Mouse (Mus musculus) left cerebral cortex, postnatal 14 days (tissue): ENCODE measurements around the gene Ndufs1. TPM values are rescaled to one million over a fixed set of nuclear protein-coding genes. Genes with fewer than 3 reads are reported as not detected.
"Not testable (repeated sequence)": the region's sequence is repeated elsewhere in the genome, so short reads cannot be mapped to it uniquely, and the experiment has no call there.

Experiments used
- DNase-seq, 2 experiments: peaks; one replicate each; pipeline ENCODE4 v3.0.0; 2021 to 2022; ENCODE audit warnings: low spot score in 2 of 2, mixed read lengths in 1 of 2
- intact Hi-C: fragments of 180-260 bp; cut with DNase I; formaldehyde crosslinking; loops from one replicate; pipeline ENCODE4 v1.15.1; 2025
- total RNA-seq, 2 experiments: library from RNA; stranded (reverse); gene quantifications; 2 replicates each; pipeline ENCODE4 v1.2.3; 2021

The Ndufs1 gene
- total RNA-seq, 2 experiments from 2014 or later: 151 to 152 TPM

GRCm38 (mm10) chr1:63192306-63193065 is 15.9 kb upstream of the Ndufs1 start:
- no peak for DNase-seq
- intact Hi-C loops: no loop called here

- peak; percentile 33 to 39 for DNase-seq
- intact Hi-C loops: no loop called here
Measured at GRCm38 (mm10) chr1:63190851-63191250, 14.2 kb upstream of the Ndufs1 start.

GRCm38 (mm10) chr1:63188536-63188935 is 11.9 kb upstream of the Ndufs1 start:
- DNase-seq: no peak

GRCm38 (mm10) chr1:63185430-63185829 is 8.8 kb upstream of the Ndufs1 start:
- intact Hi-C loops, DNase-seq: not testable (repeated sequence)

More at GRCm38 (mm10) chr1:63188536-63188935, 11.9 kb upstream of the Ndufs1 start:
- intact Hi-C loops: no loop called here

DNA sequence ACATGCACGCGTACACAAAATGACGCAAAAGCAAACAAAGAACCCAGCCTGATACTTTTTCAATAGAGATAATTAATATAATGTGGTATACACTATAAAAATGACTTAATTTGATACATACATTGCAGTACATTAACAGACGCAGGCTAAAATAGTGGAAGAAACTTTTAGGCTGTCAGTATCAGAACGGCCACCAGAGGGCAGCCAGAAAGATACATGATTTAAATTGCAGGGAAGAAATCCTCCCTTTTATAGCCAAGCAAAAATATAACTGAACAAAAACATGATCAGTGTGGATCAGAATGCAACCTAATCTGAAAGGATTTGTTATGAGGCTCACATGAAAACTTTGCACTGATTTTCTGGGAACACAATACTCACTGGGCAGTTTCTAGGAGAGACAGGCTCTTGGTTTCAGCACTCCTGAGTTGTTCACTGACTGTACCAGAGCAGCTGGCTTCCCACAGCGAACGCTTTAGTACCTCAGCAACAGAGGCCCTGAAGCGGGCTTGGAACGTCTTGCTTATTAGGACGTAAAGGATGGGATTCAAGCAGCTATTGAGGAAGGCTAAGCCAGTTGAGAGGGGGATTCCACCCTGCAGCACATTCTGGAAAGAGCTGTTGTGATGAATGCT is 6.1 kb upstream of the Ndufs1 start:
- peak; percentile 82 to 84 for DNase-seq
- intact Hi-C loops: loop anchor here (5.0 kb wide), 1 partner anchor 70 kb away; no protein-coding TSS in a partner anchor

GRCm38 (mm10) chr1:63182212-63182611 is 5.6 kb upstream of the Ndufs1 start:
- peak; percentile 39 to 42 for DNase-seq

GRCm38 (mm10) chr1:63181480-63181879 is 4.8 kb upstream of the Ndufs1 start:
- intact Hi-C loops: loop anchor here (5.0 kb wide), 1 partner anchor 71 kb away; no protein-coding TSS in a partner anchor
- DNase-seq: no peak

More at GRCm38 (mm10) chr1:63182212-63182611, 5.6 kb upstream of the Ndufs1 start:
- intact Hi-C loops: loop anchor here (5.0 kb wide), 1 partner anchor 70 kb away; no protein-coding TSS in a partner anchor

DNA sequence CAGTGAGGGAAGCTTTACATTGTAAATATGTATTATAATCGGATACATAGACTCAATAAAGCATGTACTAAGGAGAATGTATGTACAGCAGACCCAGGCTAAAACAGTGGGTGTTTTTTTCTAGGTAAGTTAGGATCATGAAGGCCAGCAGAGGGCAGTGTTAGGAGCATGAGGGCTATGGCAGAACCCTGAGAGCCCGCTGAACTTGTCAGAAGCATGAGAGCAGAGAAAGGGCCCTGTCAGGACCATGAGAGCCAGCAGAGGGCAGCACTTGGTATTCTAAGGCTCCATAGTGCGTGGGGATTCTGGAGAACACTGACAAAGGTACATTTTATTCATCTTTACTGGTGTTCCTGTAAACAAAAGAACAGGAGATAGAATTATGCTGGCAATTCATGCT is 4.4 kb upstream of the Ndufs1 start:
- peak; percentile 95 to 98 for DNase-seq
- intact Hi-C loops: loop anchor here (5.0 kb wide), 1 partner anchor 71 kb away; no protein-coding TSS in a partner anchor

DNA sequence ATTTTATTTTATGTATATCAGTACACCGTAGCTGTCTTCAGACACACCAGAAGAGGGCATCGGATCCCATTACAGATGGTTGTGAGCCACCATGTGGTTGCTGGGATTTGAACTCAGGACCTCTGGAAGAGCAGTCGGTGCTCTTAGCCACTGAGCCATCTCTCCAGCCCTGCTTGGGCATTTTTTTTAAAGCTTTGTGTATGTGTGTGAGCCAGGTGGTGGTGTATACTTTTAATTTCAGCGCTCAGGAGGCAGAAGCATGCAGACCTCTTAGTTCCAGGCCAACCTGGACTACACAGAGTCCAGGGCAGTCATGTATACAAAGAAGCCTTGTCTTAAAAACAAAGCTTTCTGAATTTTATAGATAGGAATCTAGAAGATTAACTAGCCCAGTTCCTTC is 3.9 kb upstream of the Ndufs1 start:
- DNase-seq: not testable (repeated sequence)
- intact Hi-C loops: loop anchor here (5.0 kb wide), 1 partner anchor 72 kb away; no protein-coding TSS in a partner anchor

DNA sequence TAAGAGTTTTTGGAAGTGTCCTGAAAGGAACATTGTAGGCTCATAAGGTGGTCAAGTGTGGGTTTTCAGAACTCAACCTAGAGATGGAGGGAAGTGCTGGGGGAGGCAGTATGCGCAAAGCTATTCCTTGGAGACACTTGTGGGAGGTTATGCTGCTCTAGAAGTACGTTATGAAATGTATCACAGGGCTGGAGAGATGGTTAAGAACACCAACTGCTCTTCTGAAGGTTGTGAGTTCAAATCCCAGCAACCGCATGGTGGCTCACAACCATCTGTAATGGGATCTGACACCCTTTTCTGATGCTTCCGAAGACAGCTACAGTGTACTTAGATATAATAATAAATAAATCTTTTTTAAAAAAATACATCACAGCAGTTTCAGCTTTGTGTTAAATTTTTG is 3.5 kb upstream of the Ndufs1 start:
- DNase-seq: no peak
- intact Hi-C loops: loop anchor here (5.0 kb wide), 1 partner anchor 72 kb away; no protein-coding TSS in a partner anchor

- no peak for DNase-seq
- intact Hi-C loops: loop anchor here (10.0 kb wide), 1 partner anchor 376 kb away; no protein-coding TSS in a partner anchor
Measured at GRCm38 (mm10) chr1:63178308-63178707, 1.7 kb upstream of the Ndufs1 start.

GRCm38 (mm10) chr1:63176259-63176603 is 402 bp downstream of the Ndufs1 start:
- intact Hi-C loops: loop anchor here (10.0 kb wide), 1 partner anchor 379 kb away; no protein-coding TSS in a partner anchor
- no peak for DNase-seq

- intact Hi-C loops: loop anchor here (10.0 kb wide), 1 partner anchor 379 kb away; no protein-coding TSS in a partner anchor
Measured at GRCm38 (mm10) chr1:63175853-63176252, 780 bp downstream of the Ndufs1 start.

GRCm38 (mm10) chr1:63168638-63169037 is 8.0 kb downstream of the Ndufs1 start:
- DNase-seq: no peak
- intact Hi-C loops: no loop called here

More at GRCm38 (mm10) chr1:63175853-63176252, 780 bp downstream of the Ndufs1 start:
- peak in 1 of 2 experiments; percentile 25 for DNase-seq

- intact Hi-C loops: no loop called here
- no peak for DNase-seq
Measured at GRCm38 (mm10) chr1:63140231-63140630, 36.4 kb downstream of the Ndufs1 start.

DNA sequence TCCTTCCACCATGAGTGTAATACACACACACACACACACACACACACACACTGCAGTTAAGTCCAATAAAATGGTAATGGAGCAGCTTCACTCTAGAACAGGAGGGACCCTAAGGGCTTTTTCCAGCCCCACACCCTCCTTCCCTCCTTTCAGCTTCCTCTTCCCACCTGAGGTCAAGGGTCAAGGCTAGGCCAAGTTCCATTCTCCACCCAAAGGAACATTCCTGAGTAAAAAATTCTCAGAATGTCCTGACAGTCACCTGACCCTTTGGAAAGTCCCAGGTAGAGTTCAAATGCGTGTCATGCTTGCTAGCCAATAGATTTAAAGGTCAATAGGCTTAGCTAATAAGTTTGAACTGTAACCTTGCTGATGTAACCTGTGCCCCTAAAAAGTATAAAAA is 38.0 kb downstream of the Ndufs1 start:
- intact Hi-C loops: not testable (repeated sequence)

GRCm38 (mm10) chr1:63137971-63138370 is 38.7 kb downstream of the Ndufs1 start:
- DNase-seq: no peak
- intact Hi-C loops: no loop called here

More for the DNA sequence above, 38.0 kb downstream of the Ndufs1 start:
- not testable (repeated sequence) for DNase-seq

- no peak for DNase-seq
- intact Hi-C loops: no loop called here
Measured at GRCm38 (mm10) chr1:63134530-63134929, 42.1 kb downstream of the Ndufs1 start.

DNA sequence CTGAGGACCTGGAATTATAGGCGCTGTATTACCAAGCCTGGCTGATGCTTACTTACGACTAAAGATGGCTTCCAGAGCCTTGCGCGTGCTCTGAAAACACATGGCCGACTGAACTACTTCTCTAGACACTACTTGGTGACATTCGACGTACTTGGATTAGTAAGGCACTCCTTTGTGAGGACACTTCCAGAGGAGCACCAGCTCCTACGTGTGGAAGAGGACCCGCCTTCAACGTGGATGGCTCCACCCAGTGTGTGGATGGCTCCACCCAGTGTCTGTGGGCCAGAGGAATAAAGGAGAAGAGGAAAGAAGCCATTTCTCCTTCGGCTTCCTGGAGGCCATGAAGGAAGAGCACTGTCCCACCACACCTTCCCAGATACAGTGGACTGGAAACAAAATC is 44.9 kb downstream of the Ndufs1 start:
- DNase-seq: no peak
- intact Hi-C loops: no loop called here

DNA sequence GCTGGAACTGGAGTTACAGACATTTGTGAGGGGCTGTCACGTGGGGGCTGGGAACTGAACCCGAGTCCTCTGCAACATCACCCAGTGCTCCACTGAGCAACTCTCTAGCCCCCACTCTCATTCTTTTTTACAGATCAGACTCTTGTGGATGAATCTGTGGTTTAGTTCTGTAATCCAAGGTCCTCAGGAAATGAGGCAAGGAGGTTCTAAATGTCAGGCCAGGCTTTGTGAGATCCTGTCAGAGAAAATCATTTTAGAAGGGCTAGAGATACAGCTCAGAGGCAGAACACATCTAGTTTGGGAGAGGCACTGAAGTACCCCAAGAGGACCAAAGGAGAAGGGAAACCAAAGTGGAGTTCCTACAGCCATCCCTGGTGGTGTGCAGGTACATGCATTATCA is 45.8 kb downstream of the Ndufs1 start:
- DNase-seq: no peak
- intact Hi-C loops: no loop called here
